Mouse (Mus musculus): ENCODE results near the gene Diras2.

Gene Diras2

GRCm38 (mm10) chr13:52551275-52551674 is 20.2 kb upstream of the Diras2 start:
- DNase-seq (ENCODE audit: low spot score), result no peak

- DNase-seq (ENCODE audit: low spot score), result no peak
Measured at GRCm38 (mm10) chr13:52550690-52551193, 19.7 kb upstream of the Diras2 start.

GRCm38 (mm10) chr13:52546288-52546687 is 15.2 kb upstream of the Diras2 start:
- DNase-seq (ENCODE audit: low spot score), result no peak

GRCm38 (mm10) chr13:52542636-52543035 is 11.6 kb upstream of the Diras2 start:
- DNase-seq (ENCODE audit: low spot score), result no peak

GRCm38 (mm10) chr13:52542036-52542526 is 11.0 kb upstream of the Diras2 start:
- DNase-seq (ENCODE audit: low spot score), result no peak

GRCm38 (mm10) chr13:52541385-52542035 is 10.4 kb upstream of the Diras2 start:
- no peak for DNase-seq (ENCODE audit: low spot score)

GRCm38 (mm10) chr13:52539461-52539860 is 8.4 kb upstream of the Diras2 start:
- DNase-seq (ENCODE audit: low spot score), result no peak

- no peak for DNase-seq (ENCODE audit: low spot score)
Measured at GRCm38 (mm10) chr13:52538588-52539116, 7.6 kb upstream of the Diras2 start.

- DNase-seq (ENCODE audit: low spot score), result no peak
Measured at GRCm38 (mm10) chr13:52537754-52538587, 6.9 kb upstream of the Diras2 start.

GRCm38 (mm10) chr13:52535542-52535941 is 4.5 kb upstream of the Diras2 start:
- peak; percentile 93 for DNase-seq (ENCODE audit: low spot score)

- DNase-seq (ENCODE audit: low spot score), result no peak
Measured at GRCm38 (mm10) chr13:52533644-52534043, 2.6 kb upstream of the Diras2 start.

GRCm38 (mm10) chr13:52530008-52530945 is 802 bp downstream of the Diras2 start:
- DNase-seq (ENCODE audit: low spot score), result peak; percentile 90

- DNase-seq (ENCODE audit: low spot score), result no peak
Measured at GRCm38 (mm10) chr13:52529188-52529972, 1.7 kb downstream of the Diras2 start.

- no peak for DNase-seq (ENCODE audit: low spot score)
Measured at GRCm38 (mm10) chr13:52528786-52529185, 2.3 kb downstream of the Diras2 start.

- no peak for DNase-seq (ENCODE audit: low spot score)
Measured at GRCm38 (mm10) chr13:52528281-52528680, 2.8 kb downstream of the Diras2 start.

- no peak for DNase-seq (ENCODE audit: low spot score)
Measured at GRCm38 (mm10) chr13:52526249-52527035, 4.6 kb downstream of the Diras2 start.

- no peak for DNase-seq (ENCODE audit: low spot score)
Measured at GRCm38 (mm10) chr13:52524313-52524712, 6.8 kb downstream of the Diras2 start.

GRCm38 (mm10) chr13:52521176-52521575 is 9.9 kb downstream of the Diras2 start:
- DNase-seq (ENCODE audit: low spot score), result no peak

GRCm38 (mm10) chr13:52519425-52519824 is 11.7 kb downstream of the Diras2 start:
- no peak for DNase-seq (ENCODE audit: low spot score)

- DNase-seq (ENCODE audit: low spot score), result no peak
Measured at GRCm38 (mm10) chr13:52518377-52518776, 12.7 kb downstream of the Diras2 start.

All from retina, embryonic 14.5 days (tissue).